Mouse (Mus musculus): Measurements from ENCODE around the gene Prkab1. TPM values are rescaled to one million over a fixed set of nuclear protein-coding genes. Genes with fewer than 3 reads are reported as not detected.

The Prkab1 gene
- polyA plus RNA-seq, 2 experiments: 62.6 to 89.2 TPM

DNA sequence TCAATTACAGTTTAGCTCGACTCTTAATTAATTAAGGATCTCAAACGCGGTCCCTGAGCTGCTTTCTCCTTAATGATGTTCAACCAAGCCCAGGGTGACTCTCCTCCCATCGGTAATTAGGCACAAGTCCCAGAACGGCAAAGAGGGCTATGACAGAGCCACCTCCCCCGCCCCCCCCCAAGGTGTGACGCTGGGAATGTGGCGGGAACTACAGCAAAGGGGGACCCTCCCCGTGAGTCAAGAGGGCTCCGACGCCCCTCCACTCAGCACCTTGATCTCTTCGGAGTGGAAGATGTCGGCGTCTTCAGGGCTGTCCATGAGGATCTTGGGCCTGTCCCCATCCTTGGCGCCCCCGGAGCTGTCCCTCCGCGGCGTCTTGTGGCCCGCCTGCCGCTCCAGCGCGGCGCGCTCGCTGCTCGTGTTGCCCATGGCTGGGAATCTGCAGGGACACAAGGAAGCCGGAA lies 455 bp downstream of the Prkab1 start:
- Histone ChIP-seq H3K4me2 (replicated peaks; ENCODE audit: low read depth, low read length, severe bottlenecking) (peak overlapping the region; percentile 86), H3K9ac (ENCODE audit: low read depth, low read length, severe bottlenecking) (peak overlapping the region; percentile 84), H3K4me1 (ENCODE audit: control insufficient read depth, insufficient read depth, low read length) (peaks cover 8% of the 10 kb centered on the region; the same call in 1 of the 2 replicates), H3K36me3 (ENCODE audit: control insufficient read depth, insufficient read depth, low read length) (peaks cover 26% of the 10 kb centered on the region), H3K4me3 (replicated peaks; ENCODE audit: low read length) (peak overlapping the region; percentile 77), H3K9me3 (ENCODE audit: control insufficient read depth, low read length) (no peaks in the 10 kb centered on the region), H3K27ac (replicated peaks; ENCODE audit: low read depth, low read length) (peak overlapping the region; percentile 69), H3K27me3 (ENCODE audit: control insufficient read depth, insufficient read depth, low read length) (no peaks in the 10 kb centered on the region)
- no peak for TF ChIP-seq POLR2A (IDR thresholded peaks at IDR 0.05; ENCODE audit: borderline replicate concordance, extremely low read depth, insufficient read depth, insufficient read length)
- under 1% methylated on average over 28 of the region's 28 CpGs for whole genome bisulfite sequencing
- peak; percentile 28 for DNase-seq (ENCODE audit: low spot score)
- peak; percentile 32 for ATAC-seq (ENCODE audit: low FRiP score, low read depth)

DNA sequence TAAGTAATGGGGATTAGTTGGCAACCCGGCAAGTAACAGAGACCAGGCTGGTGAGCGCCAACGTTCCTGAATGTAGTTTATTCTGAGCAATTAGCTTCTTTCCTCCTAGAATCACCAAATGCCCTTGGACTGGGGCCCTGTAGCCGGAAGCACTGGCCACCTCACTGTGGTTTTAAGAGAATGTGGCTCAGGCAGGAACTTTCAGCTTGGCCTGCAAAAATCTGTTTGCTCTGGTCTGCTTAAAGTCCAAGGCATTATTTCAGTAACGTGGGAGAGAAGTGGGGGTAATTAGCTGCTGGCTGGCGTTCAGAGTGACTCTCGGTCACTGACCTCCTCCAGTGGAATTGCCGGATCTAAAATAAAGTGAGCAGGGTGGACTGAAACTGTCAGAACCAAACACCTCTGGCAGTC lies 1.1 kb downstream of the Prkab1 start:
- Histone ChIP-seq H3K27me3 (ENCODE audit: control insufficient read depth, insufficient read depth, low read length) (no peaks in the 10 kb centered on the region), H3K27ac (replicated peaks; ENCODE audit: low read depth, low read length) (peak overlapping the region; percentile 69), H3K9ac (ENCODE audit: low read depth, low read length, severe bottlenecking) (peak overlapping the region; percentile 84), H3K4me1 (ENCODE audit: control insufficient read depth, insufficient read depth, low read length) (peaks cover 8% of the 10 kb centered on the region; the same call in 1 of the 2 replicates), H3K4me3 (replicated peaks; ENCODE audit: low read length) (peak overlapping the region; percentile 77), H3K36me3 (ENCODE audit: control insufficient read depth, insufficient read depth, low read length) (peaks cover 32% of the 10 kb centered on the region), H3K9me3 (ENCODE audit: control insufficient read depth, low read length) (no peaks in the 10 kb centered on the region), H3K4me2 (replicated peaks; ENCODE audit: low read depth, low read length, severe bottlenecking) (peak overlapping the region; percentile 86)
- WGBS: 8% methylated on average over 8 of the region's 8 CpGs
- ATAC-seq (ENCODE audit: low FRiP score, low read depth) (no peak), DNase-seq (ENCODE audit: low spot score) (no peak)
- TF ChIP-seq POLR2A (IDR thresholded peaks at IDR 0.05; ENCODE audit: borderline replicate concordance, extremely low read depth, insufficient read depth, insufficient read length): no peak

DNA sequence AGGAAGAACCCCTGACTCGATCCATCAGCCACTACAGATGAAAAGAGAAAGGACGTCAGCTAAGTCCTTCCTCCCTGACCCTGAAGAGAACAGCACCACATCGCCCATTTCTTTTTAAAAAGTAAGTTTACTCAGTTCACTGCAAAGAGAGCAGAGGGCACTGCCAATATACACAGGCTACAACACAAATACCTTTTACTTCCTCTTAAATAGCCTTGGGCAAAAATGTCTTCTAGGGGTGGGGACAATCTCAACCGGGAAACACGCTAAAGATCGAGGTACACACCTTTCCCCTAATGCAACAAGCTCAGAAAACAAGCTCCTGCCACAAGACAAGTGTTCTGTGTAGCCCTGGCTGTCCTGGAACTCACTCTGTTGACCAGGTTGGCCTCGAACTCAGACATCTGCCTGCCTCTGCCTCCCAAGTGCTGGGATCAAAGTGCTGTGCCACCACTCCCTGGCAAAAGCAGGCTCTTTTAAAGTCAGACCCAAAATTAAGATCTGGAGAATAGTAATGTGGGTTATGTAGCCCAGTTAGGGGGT lies 1.6 kb downstream of the Prkab1 start:
- Histone ChIP-seq H3K4me3 (replicated peaks; ENCODE audit: low read length) (peak overlapping the region; percentile 77), H3K9me3 (ENCODE audit: control insufficient read depth, low read length) (no peaks in the 10 kb centered on the region), H3K27me3 (ENCODE audit: control insufficient read depth, insufficient read depth, low read length) (no peaks in the 10 kb centered on the region), H3K27ac (replicated peaks; ENCODE audit: low read depth, low read length) (no peak overlapping the region), H3K4me2 (replicated peaks; ENCODE audit: low read depth, low read length, severe bottlenecking) (peak overlapping the region; percentile 86), H3K9ac (ENCODE audit: low read depth, low read length, severe bottlenecking) (peak overlapping the region; percentile 84; the same call in 1 of the 2 replicates), H3K36me3 (ENCODE audit: control insufficient read depth, insufficient read depth, low read length) (peaks cover 38% of the 10 kb centered on the region), H3K4me1 (ENCODE audit: control insufficient read depth, insufficient read depth, low read length) (peaks cover 8% of the 10 kb centered on the region; the same call in 1 of the 2 replicates)
- no peak for TF ChIP-seq POLR2A (IDR thresholded peaks at IDR 0.05; ENCODE audit: borderline replicate concordance, extremely low read depth, insufficient read depth, insufficient read length)
- no peak for ATAC-seq (ENCODE audit: low FRiP score, low read depth)
- WGBS: 71% methylated on average over 7 of the region's 7 CpGs
- no peak for DNase-seq (ENCODE audit: low spot score)

DNA sequence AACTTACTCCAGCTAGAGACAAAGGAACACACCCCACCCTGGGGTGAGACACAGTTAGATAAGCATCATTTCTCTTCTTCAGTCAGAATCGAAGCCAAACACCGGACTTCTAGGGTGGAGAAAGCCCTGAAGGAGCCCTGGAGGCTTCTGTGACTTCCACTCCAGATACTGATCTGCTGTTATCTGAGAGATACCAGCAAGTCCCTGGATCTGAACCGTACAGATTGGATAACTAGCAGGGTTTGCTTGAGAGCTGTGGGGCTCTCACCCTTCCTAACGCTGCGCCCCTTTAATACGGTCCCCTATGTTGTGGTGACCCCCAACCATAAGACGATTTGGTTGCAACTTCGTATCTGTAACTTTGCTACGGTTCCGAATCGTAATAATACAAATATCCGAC lies 2.2 kb downstream of the Prkab1 start:
- H3K27me3 ChIP-seq (ENCODE audit: control insufficient read depth, insufficient read depth, low read length): no peaks in the 10 kb centered on the region
- no peak overlapping the region; the same call in 1 of the 2 replicates for H3K4me2 ChIP-seq (replicated peaks; ENCODE audit: low read depth, low read length, severe bottlenecking)
- H3K4me1 ChIP-seq (ENCODE audit: control insufficient read depth, insufficient read depth, low read length): peaks cover 8% of the 10 kb centered on the region; the same call in 1 of the 2 replicates
- no peak for TF ChIP-seq POLR2A (IDR thresholded peaks at IDR 0.05; ENCODE audit: borderline replicate concordance, extremely low read depth, insufficient read depth, insufficient read length)
- H3K27ac ChIP-seq (replicated peaks; ENCODE audit: low read depth, low read length): no peak overlapping the region
- DNase-seq (ENCODE audit: low spot score) (no peak), ATAC-seq (ENCODE audit: low FRiP score, low read depth) (no peak)
- 91% methylated on average over 12 of the region's 12 CpGs for WGBS
- H3K36me3 ChIP-seq (ENCODE audit: control insufficient read depth, insufficient read depth, low read length): peaks cover 44% of the 10 kb centered on the region
- no peak overlapping the region for H3K9ac ChIP-seq (ENCODE audit: low read depth, low read length, severe bottlenecking)
- H3K9me3 ChIP-seq (ENCODE audit: control insufficient read depth, low read length): no peaks in the 10 kb centered on the region
- H3K4me3 ChIP-seq (replicated peaks; ENCODE audit: low read length): no peak overlapping the region

GRCm38 (mm10) chr5:116021552-116021951 lies 2.8 kb downstream of the Prkab1 start:
- no peak overlapping the region for H3K4me2 ChIP-seq (replicated peaks; ENCODE audit: low read depth, low read length, severe bottlenecking)
- TF ChIP-seq POLR2A (IDR thresholded peaks at IDR 0.05; ENCODE audit: borderline replicate concordance, extremely low read depth, insufficient read depth, insufficient read length): no peak
- H3K9ac ChIP-seq (ENCODE audit: low read depth, low read length, severe bottlenecking): no peak overlapping the region
- peaks cover 49% of the 10 kb centered on the region for H3K36me3 ChIP-seq (ENCODE audit: control insufficient read depth, insufficient read depth, low read length)
- ATAC-seq (ENCODE audit: low FRiP score, low read depth): no peak
- peaks cover 8% of the 10 kb centered on the region; the same call in 1 of the 2 replicates for H3K4me1 ChIP-seq (ENCODE audit: control insufficient read depth, insufficient read depth, low read length)
- H3K27ac ChIP-seq (replicated peaks; ENCODE audit: low read depth, low read length): no peak overlapping the region
- WGBS: 90% methylated on average over 14 of the region's 14 CpGs
- DNase-seq (ENCODE audit: low spot score): no peak
- H3K9me3 ChIP-seq (ENCODE audit: control insufficient read depth, low read length): no peaks in the 10 kb centered on the region
- H3K27me3 ChIP-seq (ENCODE audit: control insufficient read depth, insufficient read depth, low read length): no peaks in the 10 kb centered on the region
- no peak overlapping the region for H3K4me3 ChIP-seq (replicated peaks; ENCODE audit: low read length)
